Mouse (Mus musculus): ENCODE results near the gene Dhrs3. TPM values are rescaled to one million over a fixed set of nuclear protein-coding genes. Genes with fewer than 3 reads are reported as not detected.

Gene Dhrs3
- polyA plus RNA-seq, 1 experiment from 2014 or later = 21.5 TPM

- ATAC-seq (ENCODE audit: low FRiP score) (no peak), DNase-seq (ENCODE audit: low spot score) (no peak)
- Histone ChIP-seq H3K4me1 (replicated peaks; ENCODE audit: control insufficient read depth, insufficient read depth, low read length) (no peaks in the 10 kb centered on the region), H3K9me3 (ENCODE audit: control insufficient read depth, low read length) (no peaks in the 10 kb centered on the region), H3K9ac (ENCODE audit: low read depth, low read length) (no peak overlapping the region), H3K27ac (ENCODE audit: low read depth, low read length) (no peak overlapping the region), H3K4me2 (replicated peaks; ENCODE audit: low read depth, low read length) (no peak overlapping the region), H3K36me3 (ENCODE audit: control insufficient read depth, insufficient read depth, low read length) (no peaks in the 10 kb centered on the region), H3K4me3 (ENCODE audit: low read depth, low read length) (no peak overlapping the region), H3K27me3 (ENCODE audit: control insufficient read depth, insufficient read depth, low read length) (no peaks in the 10 kb centered on the region)
- WGBS = 63% methylated on average over 4 of the region's 4 CpGs
Measured at GRCm38 (mm10) chr4:144917101-144917500, 24.5 kb downstream of the Dhrs3 start.

- ATAC-seq (ENCODE audit: low FRiP score) (no peak), DNase-seq (ENCODE audit: low spot score) (no peak)
- no peaks in the 10 kb centered on the region for H3K27me3 ChIP-seq (ENCODE audit: control insufficient read depth, insufficient read depth, low read length)
- 93% methylated on average over 10 of the region's 10 CpGs for WGBS
- no peak overlapping the region for H3K4me3 ChIP-seq (ENCODE audit: low read depth, low read length)
- H3K9me3 ChIP-seq (ENCODE audit: control insufficient read depth, low read length) = no peaks in the 10 kb centered on the region
- H3K9ac ChIP-seq (ENCODE audit: low read depth, low read length) = no peak overlapping the region
- no peaks in the 10 kb centered on the region for H3K36me3 ChIP-seq (ENCODE audit: control insufficient read depth, insufficient read depth, low read length)
- H3K27ac ChIP-seq (ENCODE audit: low read depth, low read length) = no peak overlapping the region
- no peak overlapping the region for H3K4me2 ChIP-seq (replicated peaks; ENCODE audit: low read depth, low read length)
- no peaks in the 10 kb centered on the region for H3K4me1 ChIP-seq (replicated peaks; ENCODE audit: control insufficient read depth, insufficient read depth, low read length)
Measured at GRCm38 (mm10) chr4:144918501-144918900, 25.9 kb downstream of the Dhrs3 start.

- ATAC-seq (ENCODE audit: low FRiP score) (no peak), DNase-seq (ENCODE audit: low spot score) (no peak)
- H3K36me3 ChIP-seq (ENCODE audit: control insufficient read depth, insufficient read depth, low read length) = no peaks in the 10 kb centered on the region
- 87% methylated on average over 5 of the region's 5 CpGs for WGBS
- no peak overlapping the region for H3K9ac ChIP-seq (ENCODE audit: low read depth, low read length)
- no peaks in the 10 kb centered on the region for H3K4me1 ChIP-seq (replicated peaks; ENCODE audit: control insufficient read depth, insufficient read depth, low read length)
- H3K27ac ChIP-seq (ENCODE audit: low read depth, low read length) = no peak overlapping the region
- H3K4me2 ChIP-seq (replicated peaks; ENCODE audit: low read depth, low read length) = no peak overlapping the region
- H3K9me3 ChIP-seq (ENCODE audit: control insufficient read depth, low read length) = no peaks in the 10 kb centered on the region
- H3K27me3 ChIP-seq (ENCODE audit: control insufficient read depth, insufficient read depth, low read length) = no peaks in the 10 kb centered on the region
- no peak overlapping the region for H3K4me3 ChIP-seq (ENCODE audit: low read depth, low read length)
Measured at GRCm38 (mm10) chr4:144928693-144929436, 36.2 kb downstream of the Dhrs3 start.

- 95% methylated on average over 1 of the region's 1 CpGs for WGBS
Measured at GRCm38 (mm10) chr4:144929811-144930221, 37.2 kb downstream of the Dhrs3 start.

GRCm38 (mm10) chr4:144930366-144930765, 37.7 kb downstream of the Dhrs3 start:
- ATAC-seq (ENCODE audit: low FRiP score) = no peak
- no peak for DNase-seq (ENCODE audit: low spot score)
- no peak overlapping the region for H3K9ac ChIP-seq (ENCODE audit: low read depth, low read length)
- no peak overlapping the region for H3K4me3 ChIP-seq (ENCODE audit: low read depth, low read length)
- H3K27me3 ChIP-seq (ENCODE audit: control insufficient read depth, insufficient read depth, low read length) = no peaks in the 10 kb centered on the region
- no peaks in the 10 kb centered on the region for H3K36me3 ChIP-seq (ENCODE audit: control insufficient read depth, insufficient read depth, low read length)
- no peak overlapping the region for H3K27ac ChIP-seq (ENCODE audit: low read depth, low read length)
- H3K4me2 ChIP-seq (replicated peaks; ENCODE audit: low read depth, low read length) = no peak overlapping the region
- WGBS = 38% methylated on average over 10 of the region's 10 CpGs
- H3K9me3 ChIP-seq (ENCODE audit: control insufficient read depth, low read length) = no peaks in the 10 kb centered on the region
- no peaks in the 10 kb centered on the region for H3K4me1 ChIP-seq (replicated peaks; ENCODE audit: control insufficient read depth, insufficient read depth, low read length)

More at GRCm38 (mm10) chr4:144929811-144930221, 37.2 kb downstream of the Dhrs3 start:
- DNase-seq (ENCODE audit: low spot score) = no peak
- Histone ChIP-seq H3K36me3 (ENCODE audit: control insufficient read depth, insufficient read depth, low read length) (no peaks in the 10 kb centered on the region), H3K9ac (ENCODE audit: low read depth, low read length) (no peak overlapping the region), H3K4me1 (replicated peaks; ENCODE audit: control insufficient read depth, insufficient read depth, low read length) (no peaks in the 10 kb centered on the region), H3K27ac (ENCODE audit: low read depth, low read length) (no peak overlapping the region), H3K4me3 (ENCODE audit: low read depth, low read length) (no peak overlapping the region), H3K27me3 (ENCODE audit: control insufficient read depth, insufficient read depth, low read length) (no peaks in the 10 kb centered on the region), H3K4me2 (replicated peaks; ENCODE audit: low read depth, low read length) (no peak overlapping the region), H3K9me3 (ENCODE audit: control insufficient read depth, low read length) (no peaks in the 10 kb centered on the region)
- ATAC-seq (ENCODE audit: low FRiP score) = no peak

GRCm38 (mm10) chr4:144931167-144931566, 38.5 kb downstream of the Dhrs3 start:
- Histone ChIP-seq H3K4me2 (replicated peaks; ENCODE audit: low read depth, low read length) (no peak overlapping the region), H3K36me3 (ENCODE audit: control insufficient read depth, insufficient read depth, low read length) (no peaks in the 10 kb centered on the region), H3K9ac (ENCODE audit: low read depth, low read length) (no peak overlapping the region), H3K9me3 (ENCODE audit: control insufficient read depth, low read length) (no peaks in the 10 kb centered on the region), H3K4me1 (replicated peaks; ENCODE audit: control insufficient read depth, insufficient read depth, low read length) (no peaks in the 10 kb centered on the region), H3K4me3 (ENCODE audit: low read depth, low read length) (no peak overlapping the region), H3K27ac (ENCODE audit: low read depth, low read length) (no peak overlapping the region), H3K27me3 (ENCODE audit: control insufficient read depth, insufficient read depth, low read length) (no peaks in the 10 kb centered on the region)
- DNase-seq (ENCODE audit: low spot score) (no peak), ATAC-seq (ENCODE audit: low FRiP score) (no peak)
- 89% methylated on average over 7 of the region's 7 CpGs for WGBS

GRCm38 (mm10) chr4:144934501-144934900, 41.9 kb downstream of the Dhrs3 start:
- H3K27me3 ChIP-seq (ENCODE audit: control insufficient read depth, insufficient read depth, low read length) = no peaks in the 10 kb centered on the region
- no peaks in the 10 kb centered on the region for H3K36me3 ChIP-seq (ENCODE audit: control insufficient read depth, insufficient read depth, low read length)
- no peak overlapping the region for H3K27ac ChIP-seq (ENCODE audit: low read depth, low read length)
- no peak overlapping the region for H3K4me2 ChIP-seq (replicated peaks; ENCODE audit: low read depth, low read length)
- H3K4me3 ChIP-seq (ENCODE audit: low read depth, low read length) = no peak overlapping the region
- ATAC-seq (ENCODE audit: low FRiP score) (no peak), DNase-seq (ENCODE audit: low spot score) (no peak)
- no peaks in the 10 kb centered on the region for H3K4me1 ChIP-seq (replicated peaks; ENCODE audit: control insufficient read depth, insufficient read depth, low read length)
- H3K9ac ChIP-seq (ENCODE audit: low read depth, low read length) = no peak overlapping the region
- 8% methylated on average over 1 of the region's 1 CpGs for WGBS
- no peaks in the 10 kb centered on the region for H3K9me3 ChIP-seq (ENCODE audit: control insufficient read depth, low read length)

- H3K4me1 ChIP-seq (replicated peaks; ENCODE audit: control insufficient read depth, insufficient read depth, low read length) = no peaks in the 10 kb centered on the region
- H3K36me3 ChIP-seq (ENCODE audit: control insufficient read depth, insufficient read depth, low read length) = no peaks in the 10 kb centered on the region
- H3K4me3 ChIP-seq (ENCODE audit: low read depth, low read length) = no peak overlapping the region
- H3K27me3 ChIP-seq (ENCODE audit: control insufficient read depth, insufficient read depth, low read length) = no peaks in the 10 kb centered on the region
- WGBS = 89% methylated on average over 3 of the region's 3 CpGs
- H3K4me2 ChIP-seq (replicated peaks; ENCODE audit: low read depth, low read length) = no peak overlapping the region
- no peak for DNase-seq (ENCODE audit: low spot score)
- no peak for ATAC-seq (ENCODE audit: low FRiP score)
- no peak overlapping the region for H3K27ac ChIP-seq (ENCODE audit: low read depth, low read length)
- no peak overlapping the region for H3K9ac ChIP-seq (ENCODE audit: low read depth, low read length)
- no peaks in the 10 kb centered on the region for H3K9me3 ChIP-seq (ENCODE audit: control insufficient read depth, low read length)
Measured at GRCm38 (mm10) chr4:144936563-144937154, 44.0 kb downstream of the Dhrs3 start.

GRCm38 (mm10) chr4:144939847-144940411, 47.3 kb downstream of the Dhrs3 start:
- ATAC-seq (ENCODE audit: low FRiP score) (no peak), DNase-seq (ENCODE audit: low spot score) (no peak)
- Histone ChIP-seq H3K9me3 (ENCODE audit: control insufficient read depth, low read length) (no peaks in the 10 kb centered on the region), H3K27me3 (ENCODE audit: control insufficient read depth, insufficient read depth, low read length) (no peaks in the 10 kb centered on the region), H3K9ac (ENCODE audit: low read depth, low read length) (no peak overlapping the region), H3K4me2 (replicated peaks; ENCODE audit: low read depth, low read length) (no peak overlapping the region), H3K4me1 (replicated peaks; ENCODE audit: control insufficient read depth, insufficient read depth, low read length) (no peaks in the 10 kb centered on the region), H3K4me3 (ENCODE audit: low read depth, low read length) (no peak overlapping the region), H3K27ac (ENCODE audit: low read depth, low read length) (no peak overlapping the region), H3K36me3 (ENCODE audit: control insufficient read depth, insufficient read depth, low read length) (no peaks in the 10 kb centered on the region)
- WGBS = 68% methylated on average over 4 of the region's 4 CpGs
